Mouse (Mus musculus) bone marrow macrophage, adult 2 months (primary cell): Measurements from ENCODE around the gene Sf3b2. TPM values are rescaled to one million over a fixed set of nuclear protein-coding genes. Genes with fewer than 3 reads are reported as not detected.
A peak's percentile ranks its signal among the peaks of the same experiment; 100 is the strongest.

ENCODE experiments used
- H3K27ac ChIP-seq: 2 replicates; pipeline ENCODE4 v1.5.1; 2012; ENCODE audit warnings: low read depth, low read length; ENCODE audit not compliant: insufficient read depth
- H3K4me1 ChIP-seq: 2 replicates; pipeline ENCODE4 v1.6.1; 2012; ENCODE audit warnings: low read length; ENCODE audit not compliant: control insufficient read depth, insufficient read depth
- H3K4me3 ChIP-seq: 2 replicates; pipeline ENCODE4 v1.5.1; 2012; ENCODE audit warnings: mild to moderate bottlenecking, low read length, moderate library complexity; ENCODE audit not compliant: insufficient read depth
- CTCF ChIP-seq: IDR thresholded peaks from 2 replicates; pipeline ENCODE4 v1.5.1; 2012; ENCODE audit warnings: low read depth, mild to moderate bottlenecking, low read length, moderate library complexity
- POLR2A ChIP-seq: IDR thresholded peaks from 2 replicates; pipeline ENCODE4 v1.6.1; 2012; ENCODE audit warnings: mild to moderate bottlenecking, low read depth, low read length, borderline replicate concordance
- polyA plus RNA-seq: library from polyadenylated mRNA; stranded (reverse); fragments of >200 nt; gene quantifications from 2 replicates; pipeline ENCODE4 v1.2.4, GENCODE M21; 2012; ENCODE audit not compliant: missing spikeins, insufficient read depth, insufficient read length

The Sf3b2 gene
- 141 and 143 TPM in 2 replicates for polyA plus RNA-seq

DNA sequence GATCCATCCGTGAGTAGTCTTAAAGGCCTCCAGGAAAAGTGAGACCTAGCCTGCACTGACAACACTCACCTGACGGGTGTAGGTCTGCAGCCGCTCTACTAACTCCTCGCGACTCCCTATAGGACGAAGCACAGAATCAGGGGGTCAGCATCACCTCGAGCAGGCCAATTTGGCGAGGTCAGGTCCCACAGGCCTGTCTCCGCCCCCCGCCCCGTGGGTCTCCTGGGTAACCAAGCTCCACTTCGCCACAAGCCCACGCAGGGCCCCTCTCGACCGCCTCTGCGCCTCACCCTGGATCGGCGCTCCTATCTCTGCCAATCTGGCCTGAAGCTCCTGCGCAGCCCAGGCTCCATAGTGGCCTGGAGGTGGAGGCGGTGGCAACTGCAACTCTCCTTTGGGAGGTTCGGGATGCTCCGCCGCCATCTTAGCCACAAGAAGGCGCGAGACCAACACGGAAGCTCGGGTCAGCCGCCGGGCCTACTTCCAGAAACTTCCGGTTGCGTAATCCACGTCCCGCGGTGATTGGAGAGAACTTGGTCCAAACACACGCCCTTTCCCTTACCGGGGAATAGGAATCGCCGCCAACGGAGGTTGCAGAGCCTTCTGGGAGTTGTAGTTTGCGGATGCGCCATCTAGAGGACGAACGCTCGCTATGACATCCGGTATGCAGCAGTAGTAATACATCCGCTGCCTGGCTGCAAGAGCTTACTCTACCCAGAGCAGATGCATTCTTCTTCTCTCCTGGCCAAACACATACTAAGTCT, at the start of gene Sf3b2:
Gene Sf3b2 (minus strand): TSS at position 484 of the 764 bp plus-strand sequence.
- Histone ChIP-seq H3K4me3 (peak within 1 kb of the TSS; percentile 94), H3K27ac (peak within 1 kb of the TSS; percentile 62), H3K4me1 (peaks cover 15% of the 10 kb centered on the region)
- TF ChIP-seq CTCF, result peak; percentile 7; the same call in 1 of the 2 replicates
- no peak for TF ChIP-seq POLR2A

DNA sequence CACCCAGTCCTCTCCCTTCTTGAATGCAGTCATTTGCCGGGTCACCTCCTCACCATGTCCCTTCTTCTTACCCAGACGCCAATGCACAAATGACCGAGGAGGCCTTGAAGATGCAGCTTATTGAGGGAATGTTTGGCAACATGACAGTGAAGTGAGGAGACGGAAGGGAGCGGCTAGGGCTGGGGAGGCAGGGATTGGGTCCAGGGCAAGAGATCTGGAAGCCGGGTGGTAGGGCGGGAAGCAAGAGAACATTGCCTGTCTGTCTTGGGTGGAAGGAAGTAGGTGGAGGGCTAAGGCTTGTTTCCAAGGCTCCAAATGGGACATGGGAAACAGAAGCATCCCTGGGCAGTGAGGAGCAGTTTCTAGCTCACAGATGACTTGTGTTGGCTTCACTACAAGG, 46.1 kb upstream of the Sf3b2 start:
- Histone ChIP-seq H3K27ac (no peak overlapping the region), H3K4me3 (no peak overlapping the region), H3K4me1 (peaks cover 12% of the 10 kb centered on the region)
- TF ChIP-seq POLR2A (no peak), CTCF (no peak)

DNA sequence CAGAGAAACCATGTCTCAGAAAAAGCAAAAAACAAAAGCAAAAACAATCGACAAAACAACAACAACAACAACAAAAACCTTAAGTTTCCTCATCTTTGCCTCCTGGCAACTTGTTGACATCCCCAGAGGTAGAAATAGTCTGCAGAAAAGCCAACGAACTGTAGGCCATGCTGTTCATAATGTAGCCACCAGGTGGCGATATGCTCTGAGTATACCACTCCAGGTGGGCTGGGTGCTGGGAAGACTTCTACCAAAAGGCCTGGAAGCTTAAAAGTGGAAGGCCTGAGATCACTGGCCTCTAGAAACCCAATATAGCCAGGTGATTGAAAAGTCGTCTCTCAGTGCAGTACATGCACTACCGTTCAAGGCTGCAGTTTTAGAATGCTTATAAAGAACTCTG, 42.7 kb upstream of the Sf3b2 start:
- Histone ChIP-seq H3K27ac (no peak overlapping the region), H3K4me3 (no peak overlapping the region), H3K4me1 (no peaks in the 10 kb centered on the region)
- TF ChIP-seq CTCF (peak; percentile 94), POLR2A (no peak)

DNA sequence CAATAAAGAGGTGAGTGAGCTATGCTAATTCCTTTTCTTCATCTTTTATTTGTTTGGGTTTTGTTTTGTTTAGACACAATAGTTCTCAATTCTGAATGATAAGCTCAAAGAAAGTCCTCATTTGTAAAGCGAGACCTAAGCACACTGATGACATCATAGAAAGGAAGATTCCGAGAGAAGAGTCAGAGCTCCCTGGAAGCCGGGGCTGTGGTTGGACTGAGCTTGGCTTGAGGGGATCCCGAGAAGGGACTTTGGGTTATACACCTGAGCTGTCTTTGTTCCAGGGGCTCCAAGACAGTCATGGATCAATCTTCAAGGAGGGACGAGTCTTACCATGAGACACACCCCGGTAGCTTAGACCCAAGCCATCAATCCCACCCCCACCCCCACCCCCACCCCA, 40.2 kb upstream of the Sf3b2 start, which contains the start of gene Catsper1:
Gene Catsper1 (plus strand): TSS at position 301 of the 400 bp plus-strand sequence.
- no peak within 1 kb of the TSS for H3K27ac ChIP-seq
- TF ChIP-seq CTCF, result no peak
- TF ChIP-seq POLR2A, result no peak

DNA sequence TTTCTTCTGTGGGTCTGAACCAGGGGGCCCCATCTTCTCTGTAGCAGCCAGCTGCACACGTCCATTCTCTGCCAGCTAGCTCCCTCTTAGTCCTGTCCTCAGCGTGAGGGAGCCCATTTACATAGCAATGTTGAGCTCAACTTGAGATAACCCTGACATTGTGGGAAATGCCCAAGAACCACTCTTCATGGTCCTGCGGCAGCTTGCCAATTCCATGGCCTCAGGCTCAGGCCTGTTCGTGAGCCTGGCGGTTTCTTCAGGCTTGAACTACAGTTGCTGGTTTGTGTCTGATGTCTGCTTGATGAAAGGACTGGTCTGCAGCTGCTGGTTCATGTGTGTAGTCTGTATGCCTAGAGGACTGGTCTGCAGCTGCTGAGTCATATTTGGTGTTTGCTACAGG, 39.5 kb upstream of the Sf3b2 start:
- no peaks in the 10 kb centered on the region for H3K4me1 ChIP-seq
- H3K4me3 ChIP-seq, result no peak overlapping the region
- TF ChIP-seq POLR2A (no peak), CTCF (no peak)
- H3K27ac ChIP-seq, result no peak overlapping the region

More for the DNA sequence above, 40.2 kb upstream of the Sf3b2 start, which contains the start of gene Catsper1:
- no peak within 1 kb of the TSS for H3K4me3 ChIP-seq
- H3K4me1 ChIP-seq, result no peaks in the 10 kb centered on the region

DNA sequence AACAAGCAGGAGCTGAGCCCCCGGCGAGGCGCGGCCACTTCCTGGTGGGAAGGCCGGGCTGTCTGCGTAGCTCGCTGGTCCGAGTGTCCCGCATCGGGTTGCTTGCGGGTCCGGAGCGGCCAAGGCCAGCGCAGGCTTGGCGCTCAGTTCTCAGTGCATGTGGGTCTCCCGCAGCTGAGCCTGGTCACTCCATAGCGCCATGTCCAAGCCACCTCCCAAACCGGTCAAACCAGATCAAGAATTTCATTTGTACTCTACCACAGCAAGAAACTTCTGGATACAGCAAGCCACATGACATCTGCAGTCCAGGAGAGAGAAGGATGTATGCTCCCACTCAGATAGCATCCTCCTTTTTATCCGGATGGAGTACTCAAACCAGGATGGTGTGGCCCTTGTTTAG, 32.7 kb upstream of the Sf3b2 start:
- no peaks in the 10 kb centered on the region for H3K4me1 ChIP-seq
- TF ChIP-seq POLR2A (no peak), CTCF (no peak)
- H3K27ac ChIP-seq, result no peak overlapping the region
- no peak overlapping the region for H3K4me3 ChIP-seq

DNA sequence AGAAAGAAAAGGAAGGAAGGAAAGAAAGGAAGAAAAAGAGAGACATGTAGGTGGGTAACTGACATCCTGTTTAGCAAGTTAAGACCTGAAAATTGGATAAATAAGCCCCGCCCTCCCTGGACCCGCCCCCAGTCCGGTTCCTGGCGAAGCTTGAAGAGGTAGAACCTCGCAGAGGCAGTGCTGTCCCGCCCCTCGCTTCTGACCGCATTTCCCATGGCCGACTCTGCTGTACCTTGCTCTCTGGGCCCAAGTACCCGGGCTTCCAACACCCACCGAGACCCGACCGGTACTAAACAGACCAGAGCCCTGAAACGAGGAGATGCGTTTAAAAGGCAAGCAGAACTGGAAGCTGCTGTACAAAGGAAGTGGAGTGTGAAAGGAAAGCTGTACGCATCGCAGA, 28.5 kb upstream of the Sf3b2 start:
- H3K27ac ChIP-seq, result no peak overlapping the region
- no peaks in the 10 kb centered on the region for H3K4me1 ChIP-seq
- H3K4me3 ChIP-seq, result 0 out of 2 replicates have a peak overlapping the region, but pooled peaks have one; percentile 5
- TF ChIP-seq POLR2A, result no peak
- TF ChIP-seq CTCF, result no peak

DNA sequence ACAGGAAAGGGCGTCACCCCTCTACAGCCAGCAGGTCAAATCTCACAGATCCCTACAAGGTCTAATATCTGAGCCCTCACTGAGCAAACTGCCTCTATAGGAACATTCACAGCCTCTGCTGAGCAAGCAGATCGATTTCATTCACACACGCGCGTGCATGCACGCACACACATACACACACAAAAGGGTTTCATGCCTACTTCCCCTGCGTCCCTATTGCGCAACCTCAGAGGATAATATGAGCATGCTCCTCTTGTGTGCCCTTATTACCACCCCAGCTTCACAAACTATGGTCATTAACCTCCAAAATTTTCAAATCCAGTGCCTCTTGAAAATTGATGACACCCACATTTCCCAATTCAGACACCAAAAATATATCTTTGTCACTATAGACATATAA, 17.9 kb upstream of the Sf3b2 start:
- Histone ChIP-seq H3K4me1 (0 out of 2 replicates have a peak, but pooled peaks cover 5% of the 10 kb centered on the region), H3K4me3 (no peak overlapping the region), H3K27ac (no peak overlapping the region)
- no peak for TF ChIP-seq CTCF
- no peak for TF ChIP-seq POLR2A

DNA sequence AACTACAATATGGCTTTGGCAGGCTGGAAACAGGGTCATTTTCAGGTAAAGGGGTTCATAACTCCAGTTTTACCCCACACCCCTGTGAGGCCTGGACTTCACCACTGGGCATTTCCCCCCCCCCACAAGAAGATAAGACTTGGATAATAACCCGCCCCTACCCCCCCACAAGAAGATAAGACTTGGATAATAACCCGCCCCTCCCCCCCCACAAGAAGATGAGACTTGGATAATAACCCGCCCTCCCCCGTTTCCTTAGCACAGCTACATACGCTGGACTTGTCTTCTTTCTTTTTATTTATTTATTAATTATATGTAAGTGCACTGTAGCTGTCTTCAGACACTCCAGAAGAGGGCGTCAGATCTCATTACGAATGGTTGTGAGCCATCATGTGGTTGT, 13.8 kb upstream of the Sf3b2 start:
- H3K27ac ChIP-seq, result no peak overlapping the region
- H3K4me3 ChIP-seq, result no peak overlapping the region
- 0 out of 2 replicates have a peak, but pooled peaks cover 5% of the 10 kb centered on the region for H3K4me1 ChIP-seq
- no peak for TF ChIP-seq POLR2A
- no peak for TF ChIP-seq CTCF
